Mouse (Mus musculus): ENCODE measurements at regions not wholly inside any gene's neighbourhood (a gene's known extent, or its start where the extent isn't known, plus 50 kb on each side); places are given as distances from the start of the nearest gene placed in this dataset.

GRCm38 (mm10) chr12:110186911-110187245, 92.0 kb upstream of the Dio3 start:
- no peak for TF ChIP-seq FLI1 (IDR thresholded peaks at IDR 0.05; ENCODE audit: low read length)
- no peak for TF ChIP-seq GATA1 (IDR thresholded peaks at IDR 0.05; ENCODE audit: borderline replicate concordance, low read length)
